Mouse (Mus musculus): ENCODE results near the gene Ube2q1.

GRCm38 (mm10) chr3:89757851-89758250 lies 15.6 kb upstream of the Ube2q1 start:
- TF ChIP-seq CTCF (IDR thresholded peaks at IDR 0.05; ENCODE audit: borderline replicate concordance, extremely low read depth, insufficient read depth, insufficient read length) (no peak), POLR2A (IDR thresholded peaks at IDR 0.05; ENCODE audit: borderline replicate concordance, extremely low read depth, insufficient read depth, insufficient read length, poor library complexity, severe bottlenecking) (no peak)
